Mouse (Mus musculus): ENCODE data around the gene Mroh2a. TPM values are rescaled to one million over a fixed set of nuclear protein-coding genes. Genes with fewer than 3 reads are reported as not detected.

Gene Mroh2a
- total RNA-seq, 2 experiments from 2014 or later, result not detected

DNA sequence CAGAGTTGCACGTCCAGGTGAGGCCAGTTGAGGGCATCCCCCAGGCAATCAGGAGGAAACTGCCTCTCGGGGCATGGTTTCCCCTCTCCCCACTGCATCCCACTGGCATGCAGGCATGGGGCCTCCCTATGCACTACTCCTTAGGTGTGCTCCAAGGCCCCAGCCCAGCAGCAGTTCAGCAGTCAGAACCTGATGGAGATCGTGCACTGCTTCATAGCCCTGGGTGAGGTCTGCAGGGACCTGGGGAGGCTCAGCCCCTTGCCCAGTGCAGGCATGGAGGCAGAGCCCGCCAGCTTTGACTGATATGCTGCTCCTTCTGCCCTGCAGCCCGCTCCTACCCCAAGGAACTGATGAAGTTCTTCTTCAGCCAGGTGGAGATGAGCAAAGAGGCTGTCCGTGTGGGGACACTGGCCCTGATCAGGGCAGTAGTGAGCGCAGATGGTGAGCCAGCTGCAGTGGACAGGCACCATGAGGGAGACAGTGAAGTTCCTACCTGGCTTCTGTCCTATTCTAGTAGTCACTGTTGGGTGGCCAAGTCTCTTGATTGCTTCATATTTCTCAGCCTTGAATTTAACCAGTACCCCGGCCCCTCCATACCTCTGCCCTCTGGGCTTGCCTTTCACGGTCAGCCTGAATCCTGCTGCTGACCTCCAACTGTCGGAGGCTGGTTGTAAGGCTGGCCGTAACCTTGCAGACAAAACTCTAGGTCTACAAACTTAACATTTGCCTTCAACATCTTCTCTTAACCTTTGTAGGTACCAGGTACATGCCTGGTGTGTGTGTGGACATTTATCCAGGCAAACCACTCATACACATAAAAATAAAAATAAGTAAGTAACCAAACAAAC is 8.5 kb downstream of the Mroh2a start:
- no peak for DNase-seq

DNA sequence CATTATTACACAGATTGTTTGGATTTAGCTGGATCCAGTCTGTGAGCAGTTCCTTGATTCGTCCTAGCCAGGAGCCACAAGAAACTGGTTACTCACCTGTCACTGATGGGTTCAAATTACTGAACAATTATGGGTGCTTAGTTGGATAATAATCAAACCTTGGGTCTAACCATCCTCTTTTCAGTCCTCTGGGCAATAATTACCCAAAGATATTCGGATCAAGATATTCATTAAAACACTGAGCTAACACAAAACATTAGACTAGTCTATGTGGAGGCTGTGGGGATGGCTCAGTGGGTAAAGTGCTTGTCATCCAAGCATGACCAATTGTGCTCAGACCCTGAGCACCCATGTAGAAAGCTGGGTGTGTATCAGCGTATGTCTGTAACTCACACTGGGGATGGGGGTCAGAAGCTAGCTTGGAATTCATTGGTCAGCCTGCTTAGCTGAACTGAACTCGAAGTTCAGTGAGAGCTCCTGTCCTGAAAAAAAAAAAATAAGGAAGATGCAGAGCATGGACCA is 9.2 kb downstream of the Mroh2a start:
- no peak for DNase-seq

DNA sequence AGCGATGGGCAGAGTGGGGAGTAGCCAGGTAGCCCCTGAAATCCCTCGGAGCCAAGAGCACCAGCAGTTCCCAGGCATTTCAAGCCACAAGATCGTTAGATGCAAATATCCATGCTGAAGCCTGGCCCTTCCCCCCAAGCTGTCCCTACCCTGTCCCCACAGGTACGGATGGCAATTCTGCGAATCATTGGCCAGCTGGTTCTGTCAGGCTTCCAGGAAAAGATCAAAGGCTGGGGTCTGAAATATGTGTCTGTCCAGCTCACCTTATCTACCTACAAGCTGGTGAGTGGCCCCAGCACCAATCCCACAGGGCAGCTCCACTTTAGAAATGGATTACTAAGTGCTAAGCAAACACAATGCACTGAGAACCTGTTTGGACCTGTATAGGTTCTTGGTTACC is 10.5 kb downstream of the Mroh2a start:
- no peak for DNase-seq

DNA sequence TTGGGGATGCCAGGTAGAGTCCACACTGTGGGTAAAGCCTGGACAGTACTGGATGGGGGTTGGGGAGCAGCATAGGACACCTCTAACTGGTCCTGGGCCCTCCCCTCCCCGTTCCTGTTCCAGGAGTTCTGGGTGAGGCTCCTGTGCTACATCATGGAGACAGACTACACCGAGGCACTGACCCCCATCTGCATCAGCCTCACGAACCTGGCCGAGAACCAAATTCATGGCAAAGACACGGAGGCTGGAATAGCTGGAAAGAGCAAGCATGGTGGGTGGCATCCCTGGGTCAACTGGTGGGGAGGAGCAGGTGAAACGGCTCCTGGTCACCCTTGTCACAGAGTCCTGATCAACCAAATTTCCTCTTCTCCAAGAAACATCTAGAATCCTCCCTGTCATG is 12.0 kb downstream of the Mroh2a start:
- no peak for DNase-seq

DNA sequence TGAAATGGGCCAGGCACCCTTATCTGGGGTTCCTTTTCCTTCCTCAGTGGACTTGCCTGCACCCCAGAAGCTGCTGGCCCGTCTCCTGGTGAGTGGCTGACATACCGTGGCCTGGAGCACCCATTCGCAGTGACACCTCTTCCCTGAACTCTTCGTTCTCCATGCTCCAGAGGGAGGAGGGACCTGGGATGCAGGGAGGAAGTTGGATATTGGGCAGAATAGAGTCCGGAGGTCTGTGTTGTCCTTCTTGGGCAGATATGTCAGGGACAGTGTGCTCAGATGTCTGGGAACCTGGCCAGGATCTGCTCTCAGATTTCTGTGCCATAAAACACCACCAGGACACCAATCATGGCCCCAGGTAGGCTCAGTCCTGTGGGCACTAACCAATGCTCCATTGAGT is 13.3 kb downstream of the Mroh2a start:
- DNase-seq, result no peak

DNA sequence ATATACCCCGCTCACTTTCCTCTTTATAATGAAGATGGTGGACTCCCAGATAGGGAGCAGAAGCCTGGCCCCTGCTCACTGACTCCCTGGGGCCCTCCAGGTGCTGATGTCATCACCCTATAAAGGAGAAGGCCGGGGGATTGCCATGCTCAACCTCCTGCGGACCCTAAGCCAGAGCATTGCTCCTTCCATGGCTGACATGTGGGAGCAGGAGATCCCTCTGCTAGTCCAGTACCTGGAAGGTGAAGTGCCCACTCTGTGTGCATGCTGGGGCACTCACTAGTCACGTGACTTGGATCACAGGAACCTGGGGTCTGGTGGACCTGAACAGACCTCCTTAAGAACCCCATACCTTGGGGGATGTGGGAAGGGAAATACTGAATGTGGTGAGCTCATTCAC is 13.8 kb downstream of the Mroh2a start:
- DNase-seq, result no peak

DNA sequence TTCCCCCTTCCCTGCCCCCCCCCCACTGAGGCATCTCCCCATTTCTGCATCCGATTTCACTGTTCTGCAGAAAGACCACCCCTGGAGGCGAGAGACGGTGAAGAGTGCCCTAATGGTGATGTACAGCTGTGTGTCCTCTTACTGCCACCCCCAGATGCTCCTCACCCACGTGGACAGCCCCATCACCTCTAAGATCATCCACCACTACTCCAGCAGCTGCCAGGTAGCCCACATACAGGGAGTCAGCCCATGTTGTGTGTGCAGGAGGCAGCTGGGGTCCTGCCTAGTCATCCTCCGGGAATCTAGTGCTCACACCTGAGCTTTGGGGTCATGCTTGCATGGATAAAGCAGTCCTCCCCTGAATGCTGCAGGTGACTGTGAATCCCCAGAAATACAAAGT is 17.1 kb downstream of the Mroh2a start:
- DNase-seq, result no peak

GRCm38 (mm10) chr1:88245881-88246280 is 19.1 kb downstream of the Mroh2a start:
- DNase-seq, result no peak

- DNase-seq, result no peak
Observed at GRCm38 (mm10) chr1:88246386-88246785, 19.6 kb downstream of the Mroh2a start.

- DNase-seq, result no peak
Observed at GRCm38 (mm10) chr1:88247660-88248059, 20.9 kb downstream of the Mroh2a start.

DNA sequence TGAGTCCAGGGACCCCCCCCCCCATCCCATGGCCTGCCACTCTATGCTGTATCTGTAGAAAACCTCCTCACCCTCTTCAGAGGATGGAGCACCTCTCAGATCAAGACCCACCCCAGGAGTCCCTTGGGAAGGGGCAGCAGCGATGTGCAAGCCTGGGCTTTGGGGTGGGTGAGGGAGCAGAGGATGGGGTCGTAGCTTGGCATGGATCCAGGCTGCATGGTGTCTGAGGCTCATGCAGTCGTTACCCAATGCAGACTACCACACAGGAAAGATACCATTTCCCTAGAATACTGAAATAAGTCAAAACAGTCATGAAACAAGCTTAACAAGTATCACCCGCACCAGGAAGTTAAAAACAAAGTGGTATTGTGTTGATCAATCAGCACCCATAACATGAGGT is 21.9 kb downstream of the Mroh2a start:
- DNase-seq, result no peak

DNA sequence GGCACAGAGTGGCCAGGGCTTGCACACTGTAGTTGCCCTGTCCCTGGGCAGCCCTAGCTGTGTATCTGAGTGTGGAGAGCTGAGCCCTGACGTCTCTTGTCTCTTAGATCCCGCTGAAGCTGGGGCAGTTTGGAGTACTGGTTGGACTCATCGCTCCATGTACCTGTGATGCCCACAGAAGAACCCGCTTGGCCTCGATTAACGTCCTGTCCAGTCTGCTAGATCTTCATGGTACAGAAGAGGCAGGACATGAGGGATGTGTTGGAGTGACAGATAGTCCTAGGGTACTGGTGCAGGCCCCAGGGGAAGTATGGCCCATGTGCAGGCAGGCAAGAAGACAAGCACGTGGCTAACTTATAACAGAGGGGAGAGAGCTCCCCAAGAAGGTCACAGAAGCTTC is 22.8 kb downstream of the Mroh2a start:
- DNase-seq, result no peak

DNA sequence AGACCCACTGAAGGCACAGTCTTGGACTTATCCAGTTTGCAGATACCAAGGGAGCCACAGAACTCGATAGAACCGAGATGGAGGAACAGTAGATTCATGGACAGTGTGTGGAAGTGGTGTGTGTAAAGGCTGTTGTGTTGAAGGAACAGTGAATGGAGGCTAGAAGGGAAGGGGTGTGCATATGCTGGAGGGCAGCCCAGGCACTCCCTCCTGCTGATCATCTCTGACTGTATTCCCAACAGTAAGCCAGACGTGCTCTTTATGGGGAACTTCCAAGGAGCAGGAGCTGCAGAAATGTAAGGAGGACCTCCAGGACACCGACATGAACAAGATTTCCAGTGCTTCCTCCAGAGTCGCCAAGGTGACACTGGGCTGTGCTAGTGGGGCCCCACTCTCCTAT is 23.2 kb downstream of the Mroh2a start:
- DNase-seq, result no peak

GRCm38 (mm10) chr1:88253106-88253505 is 26.3 kb downstream of the Mroh2a start:
- no peak for DNase-seq

DNA sequence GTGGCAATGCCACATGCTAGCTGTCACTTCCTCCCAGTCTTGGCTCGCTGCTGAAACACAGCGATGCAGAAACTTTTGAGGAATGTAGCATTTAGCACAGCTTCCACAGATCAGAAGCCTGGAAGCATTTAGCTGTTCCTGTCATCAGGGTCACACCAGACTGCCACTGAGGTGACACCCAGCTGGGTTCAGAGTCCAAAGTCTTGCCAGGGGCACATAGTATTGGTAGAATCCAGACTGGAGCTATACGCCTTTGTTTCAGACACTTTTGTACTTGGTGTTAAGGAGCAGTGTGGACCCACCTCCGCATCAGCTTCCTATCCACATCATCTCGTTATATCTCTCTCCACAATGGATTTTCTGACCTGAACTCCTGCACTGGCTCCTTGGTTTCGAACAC is 26.8 kb downstream of the Mroh2a start:
- DNase-seq, result no peak

GRCm38 (mm10) chr1:88254793-88255465 is 28.1 kb downstream of the Mroh2a start:
- DNase-seq, result no peak

GRCm38 (mm10) chr1:88255466-88255857 is 28.7 kb downstream of the Mroh2a start:
- DNase-seq, result no peak

DNA sequence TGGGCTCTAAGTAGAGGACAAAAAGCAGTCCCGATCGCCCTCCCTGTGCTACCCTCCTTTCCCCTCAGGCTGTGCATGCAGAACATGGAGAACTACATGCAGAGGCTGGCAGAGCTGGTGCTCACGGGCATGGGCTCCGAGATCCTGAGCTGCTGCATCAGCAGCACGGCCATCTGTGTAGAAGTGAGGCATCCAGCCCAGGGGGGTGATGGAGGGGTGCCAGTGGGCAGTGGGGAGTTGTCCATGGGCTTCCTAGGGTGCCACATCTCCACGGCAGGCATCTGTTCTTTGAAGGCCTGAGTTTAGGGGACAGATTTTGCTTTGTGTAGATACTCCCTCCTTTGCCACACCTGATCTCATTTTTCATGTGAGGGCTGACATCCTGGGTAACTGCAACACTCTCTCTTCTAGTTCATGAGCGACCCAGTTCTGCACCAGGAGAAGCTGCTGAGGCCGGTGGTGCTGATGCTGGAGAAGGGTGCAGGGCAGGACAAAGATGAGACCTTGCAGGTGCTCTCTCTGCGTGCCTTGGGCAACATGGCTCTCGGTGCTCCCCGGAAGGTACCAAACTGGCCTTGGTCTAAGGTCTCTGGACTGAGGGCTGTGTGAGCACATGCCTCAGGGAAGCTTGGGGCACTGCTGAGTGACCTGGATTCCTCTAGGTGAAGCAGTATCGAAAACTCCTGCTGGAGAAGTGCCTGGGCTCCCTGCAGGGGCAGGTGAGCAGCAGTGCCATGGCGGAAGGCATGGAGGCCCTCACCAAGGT is 29.4 kb downstream of the Mroh2a start:
- DNase-seq, result no peak

GRCm38 (mm10) chr1:88256886-88257663 is 30.3 kb downstream of the Mroh2a start:
- DNase-seq, result peak in 1 of 2 experiments; percentile 42

DNA sequence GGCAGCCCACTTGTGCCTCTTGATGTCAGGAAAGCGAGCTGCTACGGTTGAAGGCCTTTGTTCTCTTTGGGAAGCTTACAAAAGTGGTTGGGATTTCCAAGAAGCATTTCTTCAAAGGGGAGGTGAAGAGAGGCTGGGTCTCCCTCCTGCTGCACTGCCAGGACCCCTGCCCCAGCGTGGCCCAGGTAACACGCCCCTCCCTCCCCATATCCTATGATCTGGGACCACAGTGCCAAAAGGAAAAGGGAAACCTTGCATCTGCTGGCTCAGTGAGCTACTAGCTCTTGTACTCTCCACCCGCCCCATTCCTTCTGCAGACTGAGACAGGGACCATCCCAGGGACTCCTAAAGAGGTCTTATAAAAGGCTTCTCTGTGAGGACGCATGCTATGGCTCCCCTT is 30.9 kb downstream of the Mroh2a start:
- no peak for DNase-seq

DNA sequence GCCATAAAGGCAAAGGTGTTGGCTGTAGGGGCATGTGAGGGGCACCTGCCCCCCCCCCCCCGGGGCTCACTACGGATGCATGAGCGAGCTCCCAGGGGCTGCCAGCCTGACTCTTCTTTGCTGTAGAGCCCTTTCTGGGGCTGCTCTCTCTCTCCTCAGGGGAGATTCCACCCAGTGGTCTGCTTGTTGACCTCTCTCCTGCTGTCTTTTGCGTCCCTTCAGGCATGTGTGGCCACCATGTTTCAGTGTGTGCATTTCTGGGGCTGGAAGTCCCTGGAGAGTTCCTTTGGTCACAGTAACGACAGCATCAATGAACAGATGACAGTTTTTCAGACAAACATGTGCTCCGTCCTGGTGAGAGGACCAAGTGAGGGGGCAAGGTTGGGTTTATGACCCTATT is 31.6 kb downstream of the Mroh2a start:
- DNase-seq, result no peak
